Mouse (Mus musculus) thymus, adult 2 months (tissue): ENCODE measurements around the gene Mia. TPM values are rescaled to one million over a fixed set of nuclear protein-coding genes. Genes with fewer than 3 reads are reported as not detected.

Source experiments
- DNase-seq: peaks from one replicate; pipeline ENCODE4 v3.0.0; 2021
- H3K27ac ChIP-seq: fragments of 200-500 bp; 2 replicates; pipeline ENCODE4 v1.5.1; 2012; ENCODE audit warnings: low read length, control low read depth; ENCODE audit not compliant: control insufficient read depth, insufficient read depth
- H3K27me3 ChIP-seq: fragments of 200-500 bp; 2 replicates; pipeline ENCODE4 v1.6.1; 2012; ENCODE audit warnings: mild to moderate bottlenecking, low read length, moderate library complexity, mixed read lengths; ENCODE audit not compliant: control insufficient read depth, insufficient read depth
- H3K36me3 ChIP-seq: fragments of 200-500 bp; 2 replicates; pipeline ENCODE4 v1.6.1; 2012; ENCODE audit warnings: mild to moderate bottlenecking, low read length, moderate library complexity; ENCODE audit not compliant: control insufficient read depth, insufficient read depth
- H3K4me1 ChIP-seq: fragments of 200-500 bp; replicated peaks from 2 replicates; pipeline ENCODE4 v1.6.1; 2012; ENCODE audit warnings: low read length; ENCODE audit not compliant: control insufficient read depth, insufficient read depth
- H3K4me3 ChIP-seq: fragments of 200-500 bp; 2 replicates; pipeline ENCODE4 v1.5.1; 2012; ENCODE audit warnings: mild to moderate bottlenecking, low read length, control low read depth, moderate library complexity; ENCODE audit not compliant: control insufficient read depth, insufficient read depth
- CTCF ChIP-seq: fragments of 200-500 bp; IDR thresholded peaks from 2 replicates; pipeline ENCODE4 v1.5.1; 2012; ENCODE audit warnings: mild to moderate bottlenecking, control low read depth, low read length, moderate library complexity, borderline replicate concordance; ENCODE audit not compliant: control insufficient read depth, poor library complexity, insufficient read depth; ENCODE audit errors: extremely low read depth
- POLR2A ChIP-seq: fragments of 200-500 bp; IDR thresholded peaks from 2 replicates; pipeline ENCODE4 v1.6.1; 2012; ENCODE audit warnings: mild to moderate bottlenecking, low read length, control low read depth, moderate library complexity; ENCODE audit not compliant: control insufficient read depth, poor library complexity, insufficient read depth; ENCODE audit errors: extremely low read depth
- WGBS: fragments of 180-500 bp; shearing (Covaris S2); methylation state at CpG from one replicate; pipeline ENCODE4 v1.1.7; 2018; 5-methylcytosine and 5-hydroxymethylcytosine counted together
- polyA plus RNA-seq: library from polyadenylated mRNA; depleted of rRNA; stranded (reverse); fragments of >200 nt; gene quantifications from 2 replicates; pipeline ENCODE4 v1.2.3, GENCODE M21; 2012; rRNA removed

The Mia gene
- 4.0 and 5.2 TPM in 2 replicates for polyA plus RNA-seq

- TF ChIP-seq POLR2A, result no peak
- TF ChIP-seq CTCF, result no peak
- no peaks in the 10 kb centered on the region for H3K27me3 ChIP-seq
- WGBS, result 88% methylated on average over 14 of the region's 14 CpGs
- H3K4me1 ChIP-seq, result no peaks in the 10 kb centered on the region
- no peak within 1 kb of the TSS for H3K27ac ChIP-seq
- no peak within 1 kb of the TSS for H3K4me3 ChIP-seq
- DNase-seq, result no peak
- H3K36me3 ChIP-seq, result peaks cover 5% of the 10 kb centered on the region
Measured at GRCm38 (mm10) chr7:27180837-27181695, at the start of gene Mia, which contains the start of gene Gm21983. Mia (minus strand) TSS chr7:27181157. Gm21983 (minus strand) TSS chr7:27181086.

DNA sequence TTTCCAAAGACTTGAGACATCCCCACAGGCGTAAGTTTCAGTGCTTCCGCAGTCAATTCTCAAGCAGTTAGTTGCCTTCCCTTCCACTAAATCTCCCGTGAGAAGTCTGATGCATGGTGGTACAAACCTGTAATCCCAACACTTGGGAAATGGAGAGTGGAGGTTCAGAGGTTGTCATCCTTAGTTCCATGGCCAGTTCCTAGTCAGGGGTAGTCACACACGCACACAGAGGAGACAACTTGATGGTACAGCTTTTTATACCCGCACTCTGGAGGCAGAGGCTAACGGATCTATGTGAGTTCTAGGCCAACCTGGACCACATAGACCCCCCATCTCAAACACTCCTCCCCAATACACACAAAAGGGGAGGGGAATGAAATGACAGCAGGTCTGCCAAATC, 47.9 kb upstream of the Mia start:
- H3K4me1 ChIP-seq, result peaks cover 42% of the 10 kb centered on the region
- 20% methylated on average over 6 of the region's 6 CpGs for WGBS
- no peaks in the 10 kb centered on the region for H3K27me3 ChIP-seq
- H3K4me3 ChIP-seq, result peak overlapping the region; percentile 65
- TF ChIP-seq CTCF, result no peak
- TF ChIP-seq POLR2A, result no peak
- peak overlapping the region; percentile 44 for H3K27ac ChIP-seq
- DNase-seq, result no peak
- no peaks in the 10 kb centered on the region for H3K36me3 ChIP-seq

DNA sequence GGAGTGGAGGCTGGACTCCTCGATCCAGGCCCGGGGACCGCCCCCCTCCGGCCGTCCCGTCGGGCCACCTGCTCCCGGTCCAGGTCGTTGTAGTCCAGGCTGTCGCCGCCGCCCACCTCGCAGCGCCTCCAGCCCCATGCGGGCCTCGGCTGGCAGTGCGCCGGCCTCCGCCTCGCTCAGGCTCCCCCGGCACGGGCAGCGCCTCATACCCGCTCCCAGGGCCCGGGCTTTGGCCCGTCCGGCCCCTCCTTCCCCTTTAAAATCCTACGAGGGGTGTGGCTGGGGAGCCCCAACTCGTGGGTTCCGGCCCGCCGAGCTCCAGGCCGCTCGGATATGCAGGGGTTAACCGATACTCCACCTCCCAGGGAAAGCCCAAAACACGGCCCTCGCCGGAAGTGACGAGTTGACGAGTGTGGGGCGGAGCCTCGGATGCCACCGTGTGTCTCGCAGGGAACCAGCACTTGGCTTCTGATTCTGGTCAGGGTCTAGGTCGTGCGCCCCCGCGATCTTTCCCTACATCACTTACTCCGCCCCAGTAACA, 47.4 kb upstream of the Mia start, which contains the start of gene Itpkc:
Itpkc (minus strand) TSS at position 381 of the 541 bp plus-strand sequence.
- H3K27me3 ChIP-seq, result no peaks in the 10 kb centered on the region
- DNase-seq, result peak; percentile 91
- peak within 1 kb of the TSS; percentile 65 for H3K4me3 ChIP-seq
- H3K27ac ChIP-seq, result peak within 1 kb of the TSS; percentile 44
- TF ChIP-seq CTCF (no peak), POLR2A (peak; percentile 88)
- H3K36me3 ChIP-seq, result no peaks in the 10 kb centered on the region
- WGBS, result under 1% methylated on average over 49 of the region's 49 CpGs
- H3K4me1 ChIP-seq, result peaks cover 37% of the 10 kb centered on the region

GRCm38 (mm10) chr7:27227676-27228075, 46.7 kb upstream of the Mia start:
- H3K27me3 ChIP-seq, result no peaks in the 10 kb centered on the region
- no peak overlapping the region for H3K27ac ChIP-seq
- peak overlapping the region; percentile 65 for H3K4me3 ChIP-seq
- peak; percentile 7 for DNase-seq
- 19% methylated on average over 10 of the region's 10 CpGs for WGBS
- no peaks in the 10 kb centered on the region for H3K36me3 ChIP-seq
- TF ChIP-seq CTCF (no peak), POLR2A (no peak)
- peaks cover 36% of the 10 kb centered on the region for H3K4me1 ChIP-seq

DNA sequence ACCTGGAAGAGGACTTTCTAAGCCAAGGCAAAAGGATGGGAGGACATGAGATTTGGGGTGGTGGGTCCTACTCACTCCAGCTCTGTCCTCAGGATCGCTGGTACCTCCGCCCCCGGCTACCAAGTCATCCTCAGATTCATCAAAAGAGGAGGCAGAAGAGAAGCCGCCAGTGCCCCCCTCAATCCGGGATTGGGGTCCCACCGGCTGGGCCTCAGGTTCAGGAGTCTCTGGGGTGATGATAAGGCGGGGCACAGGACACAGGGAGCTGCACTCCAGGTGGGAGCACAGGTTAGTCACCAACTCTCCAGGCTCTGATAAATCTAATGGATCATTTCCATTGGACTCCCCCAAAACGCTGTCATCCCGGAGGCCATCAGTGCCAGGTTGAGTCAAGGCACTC, 46.3 kb upstream of the Mia start:
- H3K27me3 ChIP-seq, result no peaks in the 10 kb centered on the region
- TF ChIP-seq POLR2A (no peak), CTCF (no peak)
- 76% methylated on average over 9 of the region's 9 CpGs for WGBS
- peaks cover 32% of the 10 kb centered on the region for H3K4me1 ChIP-seq
- peak overlapping the region; percentile 65 for H3K4me3 ChIP-seq
- H3K36me3 ChIP-seq, result no peaks in the 10 kb centered on the region
- no peak overlapping the region for H3K27ac ChIP-seq
- no peak for DNase-seq

DNA sequence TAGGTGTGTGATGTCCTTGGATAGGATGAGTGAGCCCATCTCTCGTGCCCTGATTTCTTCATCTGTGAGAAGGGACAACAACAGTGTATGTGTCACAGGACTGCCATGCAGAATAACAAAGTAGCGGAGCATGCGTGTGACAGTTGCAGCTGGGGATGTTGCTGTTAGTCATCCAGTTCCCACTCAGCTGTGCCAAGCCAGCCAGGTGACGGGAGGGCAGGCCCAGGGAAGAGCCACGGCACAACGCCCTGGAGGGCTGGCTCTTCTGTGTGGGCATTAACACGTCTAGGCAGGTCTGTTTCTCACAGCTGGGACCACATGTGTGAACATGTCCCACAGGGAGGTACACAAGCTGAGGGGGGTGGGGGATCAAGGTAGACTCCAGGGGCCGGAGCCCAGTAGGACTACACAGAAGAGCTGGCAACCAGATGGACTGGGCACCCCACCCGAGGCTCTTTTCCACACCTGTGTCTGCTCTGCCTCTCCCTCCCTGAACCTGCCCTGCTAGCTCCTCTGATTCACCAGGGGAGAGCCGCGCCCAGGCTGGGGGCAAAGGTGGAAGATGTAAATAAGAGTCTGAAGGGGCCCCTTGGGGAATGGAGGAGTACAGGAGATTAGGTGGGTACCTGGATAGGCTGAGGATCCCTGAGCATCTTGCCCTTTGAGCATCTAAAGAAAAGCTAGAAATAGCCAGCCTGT, 44.1 kb upstream of the Mia start:
- no peak overlapping the region for H3K27ac ChIP-seq
- no peak for DNase-seq
- 87% methylated on average over 11 of the region's 11 CpGs for WGBS

More for the DNA sequence above, 44.1 kb upstream of the Mia start:
- TF ChIP-seq POLR2A (no peak), CTCF (no peak)
- Histone ChIP-seq H3K36me3 (no peaks in the 10 kb centered on the region), H3K4me1 (peaks cover 32% of the 10 kb centered on the region), H3K27me3 (no peaks in the 10 kb centered on the region), H3K4me3 (no peak overlapping the region)
